Mouse (Mus musculus) midbrain, embryonic 16.5 days (tissue): Measurements from ENCODE around the gene Eml4. TPM values are rescaled to one million over a fixed set of nuclear protein-coding genes. Genes with fewer than 3 reads are reported as not detected.

Experiments used
- ATAC-seq: fragments of 200-750 bp; cut with Nextera tagmentation; 2 replicates; pipeline ENCODE4 v1.8.0; 2017; ENCODE audit warnings: moderate TSS enrichment
- H3K27ac ChIP-seq: fragments of 300-500 bp; sonication (generic); 2 replicates; pipeline ENCODE4 v1.5.1; 2014; ENCODE audit warnings: mild to moderate bottlenecking, low read length, mixed read lengths
- H3K27me3 ChIP-seq: fragments of 300-500 bp; sonication (generic); 2 replicates; pipeline ENCODE4 v1.6.1; 2014; ENCODE audit warnings: low read depth, low read length, mixed read lengths; ENCODE audit not compliant: control insufficient read depth, insufficient read depth
- H3K36me3 ChIP-seq: fragments of 300-500 bp; sonication (generic); 2 replicates; pipeline ENCODE4 v1.6.1; 2014; ENCODE audit warnings: mild to moderate bottlenecking, low read length, moderate library complexity, mixed read lengths; ENCODE audit not compliant: control insufficient read depth, insufficient read depth
- H3K4me1 ChIP-seq: fragments of 300-500 bp; sonication (generic); 2 replicates; pipeline ENCODE4 v1.6.1; 2014; ENCODE audit warnings: mild to moderate bottlenecking, low read length, mixed read lengths; ENCODE audit not compliant: control insufficient read depth, insufficient read depth
- H3K4me2 ChIP-seq: fragments of 300-500 bp; sonication (generic); 2 replicates; pipeline ENCODE4 v1.6.1; 2014; ENCODE audit warnings: mild to moderate bottlenecking, low read length, mixed read lengths
- H3K4me3 ChIP-seq: fragments of 300-500 bp; sonication (generic); 2 replicates; pipeline ENCODE4 v1.5.1; 2014; ENCODE audit warnings: low read depth, mild to moderate bottlenecking, low read length, moderate library complexity, mixed read lengths
- H3K9ac ChIP-seq: fragments of 300-500 bp; sonication (generic); 2 replicates; pipeline ENCODE4 v1.6.1; 2014; ENCODE audit warnings: low read depth, low read length, mixed read lengths
- H3K9me3 ChIP-seq: fragments of 300-500 bp; sonication (generic); replicated peaks from 2 replicates; pipeline ENCODE4 v1.6.1; 2014; ENCODE audit warnings: mild to moderate bottlenecking, low read length, mixed read lengths; ENCODE audit not compliant: control insufficient read depth, poor library complexity, severe bottlenecking
- WGBS: fragments of 180-500 bp; shearing (Covaris S2); extraction: QIAGEN DNeasy Blood & Tissue Kit; methylation state at CpG from one replicate; pipeline ENCODE4 v1.1.7; 2014; 5-methylcytosine and 5-hydroxymethylcytosine counted together
- polyA plus RNA-seq: library from polyadenylated mRNA; unstranded; fragments of >200 nt; fragmentation: Nextera tagmentation; extraction: Ambion mirVana; gene quantifications from 2 replicates; pipeline ENCODE4 v1.2.1, GENCODE M21; 2015

Gene Eml4
- polyA plus RNA-seq, 1 experiment from 2014 or later, result 27.5 TPM

- 4% methylated on average over 15 of the region's 15 CpGs for WGBS
- H3K9ac ChIP-seq, result no peak overlapping the region
- ATAC-seq, result no peak; the same call in 1 of the 2 replicates
These were observed 38.4 kb upstream of the Eml4 start for GRCm38 (mm10) chr17:83312244-83312918.

GRCm38 (mm10) chr17:83313046-83313689, 37.6 kb upstream of the Eml4 start:
- 42% methylated on average over 8 of the region's 8 CpGs for WGBS
- Histone ChIP-seq H3K4me1 (peaks cover 9% of the 10 kb centered on the region; the same call in 1 of the 2 replicates), H3K9me3 (no peaks in the 10 kb centered on the region), H3K27me3 (no peaks in the 10 kb centered on the region), H3K27ac (no peak overlapping the region), H3K4me3 (no peak overlapping the region), H3K9ac (no peak overlapping the region), H3K4me2 (no peak overlapping the region), H3K36me3 (no peaks in the 10 kb centered on the region)
- no peak for ATAC-seq

More at GRCm38 (mm10) chr17:83312244-83312918, 38.4 kb upstream of the Eml4 start:
- no peaks in the 10 kb centered on the region for H3K36me3 ChIP-seq
- no peak overlapping the region for H3K27ac ChIP-seq
- H3K4me3 ChIP-seq, result no peak overlapping the region
- peaks cover 9% of the 10 kb centered on the region; the same call in 1 of the 2 replicates for H3K4me1 ChIP-seq
- H3K9me3 ChIP-seq, result no peaks in the 10 kb centered on the region
- H3K27me3 ChIP-seq, result no peaks in the 10 kb centered on the region
- peak overlapping the region; percentile 39 for H3K4me2 ChIP-seq

DNA sequence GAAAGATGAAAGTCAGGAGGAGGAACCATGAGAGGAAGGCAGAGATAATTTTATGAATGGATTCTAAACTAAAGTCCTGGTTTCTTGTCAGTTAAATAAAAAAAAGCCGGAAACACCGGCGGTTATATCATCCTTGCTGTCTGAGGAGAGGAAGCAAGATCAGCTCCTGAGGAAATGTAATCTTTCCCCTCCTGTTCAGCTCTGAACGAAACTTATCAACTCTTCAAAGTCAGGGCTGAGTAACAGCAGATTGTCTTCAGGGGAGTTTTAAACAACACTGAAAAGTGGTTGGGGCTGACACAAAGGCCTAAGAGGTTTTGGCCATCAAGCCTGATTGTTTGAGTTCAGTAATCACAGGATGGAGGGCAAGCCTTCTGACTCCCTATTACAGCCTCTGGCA, 35.3 kb upstream of the Eml4 start:
- Histone ChIP-seq H3K27ac (no peak overlapping the region), H3K36me3 (no peaks in the 10 kb centered on the region), H3K4me1 (peaks cover 5% of the 10 kb centered on the region; the same call in 1 of the 2 replicates), H3K4me3 (no peak overlapping the region), H3K27me3 (no peaks in the 10 kb centered on the region), H3K9ac (no peak overlapping the region), H3K4me2 (no peak overlapping the region), H3K9me3 (no peaks in the 10 kb centered on the region)
- WGBS, result 76% methylated on average over 4 of the region's 4 CpGs
- ATAC-seq, result no peak

- peaks cover 11% of the 10 kb centered on the region for H3K4me1 ChIP-seq
- WGBS, result 8% methylated on average over 25 of the region's 25 CpGs
- H3K36me3 ChIP-seq, result no peaks in the 10 kb centered on the region
- no peaks in the 10 kb centered on the region for H3K27me3 ChIP-seq
- peak; percentile 84 for ATAC-seq
- no peaks in the 10 kb centered on the region for H3K9me3 ChIP-seq
- H3K4me2 ChIP-seq, result peak overlapping the region; percentile 56
- H3K4me3 ChIP-seq, result peak overlapping the region; percentile 25
- 0 out of 2 replicates have a peak overlapping the region, but pooled peaks have one; percentile 19 for H3K27ac ChIP-seq
- peak overlapping the region; percentile 43 for H3K9ac ChIP-seq
These were observed 28.0 kb upstream of the Eml4 start for GRCm38 (mm10) chr17:83322621-83323335.

DNA sequence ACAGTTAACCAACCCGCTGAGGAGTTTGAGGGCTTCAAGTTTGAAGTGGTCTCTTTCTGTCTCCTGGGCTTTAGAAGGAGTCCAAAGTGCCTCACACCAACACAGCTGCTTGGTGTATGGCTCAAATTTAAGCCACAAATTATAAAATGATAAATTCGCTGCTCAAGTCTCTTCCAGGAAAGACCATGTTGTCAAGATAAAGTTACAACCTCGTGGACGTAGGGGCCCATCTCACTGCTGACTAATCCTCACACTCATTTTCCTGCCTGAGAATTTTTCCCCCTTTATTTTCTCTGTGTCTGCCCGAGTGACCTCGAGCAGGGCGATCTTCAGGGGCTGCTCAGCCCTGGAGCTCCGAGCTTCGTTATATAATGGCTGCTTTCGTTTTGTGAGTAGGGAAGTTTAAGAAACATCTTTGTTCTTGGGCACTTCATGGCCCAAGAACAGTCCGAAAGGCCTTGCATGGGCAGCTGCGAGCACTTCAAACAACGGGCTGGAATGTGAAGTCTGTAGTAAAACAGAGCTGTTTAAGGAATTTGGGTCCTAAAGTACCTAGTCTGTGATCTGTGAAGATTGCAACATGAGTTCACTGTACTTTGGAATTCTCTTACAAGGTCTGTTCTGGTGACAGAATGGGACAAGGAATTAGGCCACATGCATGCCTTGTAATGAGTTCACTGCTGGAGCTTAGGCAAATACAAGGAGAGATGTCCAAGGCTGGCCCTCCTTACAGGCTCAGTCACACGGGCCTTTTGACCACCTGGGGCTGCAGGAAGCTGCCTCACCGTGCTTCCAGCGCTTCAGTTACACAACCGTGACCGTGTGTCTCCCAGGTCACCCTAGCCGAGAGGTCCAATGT, 27.1 kb upstream of the Eml4 start:
- Histone ChIP-seq H3K36me3 (no peaks in the 10 kb centered on the region), H3K27ac (no peak overlapping the region), H3K4me1 (peaks cover 11% of the 10 kb centered on the region), H3K4me2 (no peak overlapping the region), H3K9me3 (no peaks in the 10 kb centered on the region), H3K4me3 (no peak overlapping the region), H3K27me3 (no peaks in the 10 kb centered on the region), H3K9ac (no peak overlapping the region)
- ATAC-seq, result no peak; the same call in 1 of the 2 replicates
- WGBS, result 51% methylated on average over 19 of the region's 19 CpGs

DNA sequence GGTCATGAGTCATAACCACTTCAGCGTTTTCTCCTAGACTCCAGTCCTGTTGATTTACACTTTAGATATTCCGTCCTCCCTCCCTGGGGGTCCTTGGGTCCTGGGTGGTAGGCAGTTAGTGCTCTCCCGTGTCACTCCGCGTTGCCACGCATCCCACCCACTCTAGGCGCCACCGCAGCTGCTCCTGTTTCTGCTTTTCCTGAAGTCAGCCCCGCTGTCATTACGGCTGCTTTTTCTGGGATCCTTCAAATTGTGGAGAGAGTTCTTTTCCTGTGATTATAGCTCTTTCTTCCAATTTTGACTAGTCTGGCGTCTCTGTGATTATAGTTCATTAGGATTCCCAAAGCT, 26.5 kb upstream of the Eml4 start:
- no peaks in the 10 kb centered on the region for H3K27me3 ChIP-seq

DNA sequence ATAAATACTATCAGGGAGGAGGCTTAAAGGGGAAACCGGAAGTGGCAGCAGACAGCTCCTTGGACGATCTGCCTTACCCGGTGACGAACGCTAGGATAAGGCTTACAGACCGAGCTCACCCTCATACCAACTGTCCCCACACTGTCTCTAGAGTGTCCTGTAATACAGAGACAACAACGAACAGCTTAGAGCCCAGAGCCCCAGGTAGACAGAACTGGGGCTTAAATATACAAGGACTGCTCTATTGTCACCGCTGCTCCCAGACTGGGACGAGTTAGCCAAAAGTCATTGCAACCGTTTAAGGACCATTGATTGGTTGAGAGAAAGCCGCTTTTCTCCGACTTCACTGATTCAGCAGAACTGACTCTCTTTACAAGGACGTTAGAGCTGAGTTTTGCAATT, 15.5 kb upstream of the Eml4 start:
- Histone ChIP-seq H3K4me3 (no peak overlapping the region), H3K27me3 (no peaks in the 10 kb centered on the region), H3K4me1 (no peaks in the 10 kb centered on the region), H3K9ac (no peak overlapping the region), H3K9me3 (no peaks in the 10 kb centered on the region), H3K36me3 (no peaks in the 10 kb centered on the region), H3K27ac (no peak overlapping the region), H3K4me2 (no peak overlapping the region)
- ATAC-seq, result no peak
- WGBS, result 42% methylated on average over 13 of the region's 13 CpGs

More for the DNA sequence above, 26.5 kb upstream of the Eml4 start:
- no peak overlapping the region for H3K4me2 ChIP-seq
- no peaks in the 10 kb centered on the region for H3K9me3 ChIP-seq
- WGBS, result 89% methylated on average over 11 of the region's 11 CpGs
- ATAC-seq, result no peak
- no peak overlapping the region for H3K9ac ChIP-seq
- no peak overlapping the region for H3K27ac ChIP-seq
- H3K4me3 ChIP-seq, result no peak overlapping the region
- H3K4me1 ChIP-seq, result peaks cover 11% of the 10 kb centered on the region
- H3K36me3 ChIP-seq, result no peaks in the 10 kb centered on the region

- Histone ChIP-seq H3K9me3 (no peaks in the 10 kb centered on the region), H3K9ac (no peak overlapping the region), H3K36me3 (no peaks in the 10 kb centered on the region), H3K27ac (no peak overlapping the region), H3K4me1 (no peaks in the 10 kb centered on the region), H3K4me3 (no peak overlapping the region), H3K27me3 (no peaks in the 10 kb centered on the region), H3K4me2 (no peak overlapping the region)
- 80% methylated on average over 12 of the region's 13 CpGs for WGBS
- ATAC-seq, result no peak
These were observed 13.5 kb upstream of the Eml4 start for GRCm38 (mm10) chr17:83337051-83337898.
